Mouse (Mus musculus) adrenal gland, postnatal 36 days (tissue): ENCODE measurements around the gene Sdhaf1. TPM values are rescaled to one million over a fixed set of nuclear protein-coding genes. Genes with fewer than 3 reads are reported as not detected.
A peak's percentile ranks its signal among the peaks of the same experiment; 100 is the strongest.

Experiments used
- DNase-seq, 2 experiments: peaks; one replicate each; pipeline ENCODE4 v3.0.0; 2021; ENCODE audit warnings: mixed read lengths in 1 of 2
- total RNA-seq, 2 experiments: library from RNA; stranded (reverse); gene quantifications; 2 replicates each; pipeline ENCODE4 v1.2.3; 2021

Gene Sdhaf1
- total RNA-seq, 2 experiments from 2014 or later = 13.2 to 16.0 TPM

- no peak for DNase-seq
Measured at GRCm38 (mm10) chr7:30294296-30294695, 29.4 kb downstream of the Sdhaf1 start.

DNA sequence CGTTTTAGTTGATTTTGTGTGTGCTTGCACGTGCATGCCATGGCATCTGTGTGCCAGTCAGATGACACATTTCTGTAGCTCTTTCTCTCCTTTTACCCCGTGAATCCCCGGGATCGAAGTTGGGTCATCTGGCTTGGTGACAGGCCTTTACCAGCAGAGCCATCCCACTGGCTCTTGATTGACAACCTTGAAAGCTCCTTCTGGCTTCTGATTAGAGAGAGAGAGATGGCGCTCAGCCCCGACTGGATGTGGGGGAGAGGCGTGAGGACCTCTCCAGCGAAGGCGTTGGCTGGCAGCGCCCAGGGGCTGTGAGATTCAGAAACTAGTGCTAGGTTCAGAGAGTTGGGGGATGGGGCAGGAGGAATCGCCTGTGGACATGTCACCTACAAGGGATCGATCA lies 29.9 kb downstream of the Sdhaf1 start:
- no peak for DNase-seq

DNA sequence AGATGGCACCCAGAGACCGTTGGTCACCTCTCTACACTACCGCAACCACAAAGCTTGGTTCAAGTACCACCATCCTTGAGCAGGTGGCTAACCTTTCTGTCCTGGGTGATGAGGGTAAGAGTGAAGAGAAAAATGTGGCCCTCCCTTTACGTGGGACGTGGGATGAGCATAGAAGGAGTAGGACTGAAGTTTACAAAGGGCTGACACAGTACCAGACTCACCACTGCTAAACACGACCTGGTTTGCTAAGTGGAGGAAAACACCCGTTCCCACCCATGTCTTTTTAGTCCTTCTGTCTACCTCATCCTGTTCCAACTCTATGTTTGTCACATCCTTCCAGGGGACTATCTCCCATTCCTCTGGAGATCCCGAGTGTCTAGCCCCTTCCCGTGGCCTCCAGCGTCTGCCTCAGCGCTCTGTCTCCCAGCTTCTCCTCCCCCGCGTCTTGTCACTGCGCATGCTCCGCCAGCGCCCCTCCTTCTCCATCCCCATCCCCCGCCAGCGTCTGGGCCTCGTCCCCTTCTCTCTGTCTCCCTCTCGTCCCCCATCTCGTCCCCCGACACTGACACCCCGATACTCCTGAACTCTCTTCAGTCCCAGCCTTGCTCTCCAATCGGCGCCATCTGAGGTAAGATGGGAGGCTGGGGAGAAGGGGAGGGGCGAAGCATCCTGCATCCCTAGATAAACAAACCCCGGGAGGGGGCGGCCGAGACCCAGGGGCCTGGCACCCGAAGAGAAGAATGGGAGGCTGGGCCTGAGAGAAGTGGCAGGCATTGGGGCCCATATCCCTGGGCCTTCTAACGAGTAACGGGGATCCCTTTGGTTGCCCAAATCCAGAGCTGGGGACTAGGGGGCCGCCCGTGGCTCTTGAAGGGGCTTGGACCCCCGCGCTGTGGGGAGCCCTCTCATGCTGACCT lies 32.2 kb downstream of the Sdhaf1 start, which contains the start of gene Clip3:
TSS of gene Clip3 (plus strand) at position 514 of the 917 bp plus-strand sequence.
- DNase-seq = peak; percentile 59 to 74

DNA sequence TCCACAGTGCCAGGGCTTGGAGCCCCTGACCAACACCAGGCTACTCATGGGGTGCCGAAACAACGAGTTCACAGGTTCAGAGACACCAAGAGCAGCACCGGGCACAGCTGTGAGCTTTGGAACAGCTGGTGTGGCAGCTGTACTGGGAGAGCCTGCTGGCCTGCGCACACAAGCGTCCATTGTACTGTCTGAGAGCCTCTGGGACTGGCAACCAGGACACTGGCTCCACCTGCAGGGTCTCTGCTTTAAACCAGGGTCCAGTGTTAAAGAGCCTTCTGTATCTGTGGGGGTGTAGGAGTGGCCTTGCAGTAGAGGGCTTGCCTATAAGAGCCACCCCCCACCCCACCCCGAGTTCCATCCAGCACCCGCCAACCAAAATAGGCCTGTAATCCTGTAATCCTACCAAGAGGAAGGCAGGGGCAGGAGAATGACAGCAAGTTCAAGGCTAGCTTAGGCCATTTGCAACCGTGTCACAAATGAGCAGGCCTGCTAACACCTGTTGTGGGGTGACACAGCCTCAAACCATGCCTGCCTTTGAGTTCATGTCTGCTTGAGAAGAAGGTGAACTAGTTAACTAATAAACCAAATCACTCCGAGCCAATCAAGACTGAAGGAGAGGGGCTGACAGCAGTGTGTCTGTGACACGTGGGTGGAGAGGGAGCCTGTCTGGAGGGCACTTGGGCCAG lies 33.8 kb downstream of the Sdhaf1 start:
- no peak for DNase-seq

- DNase-seq = no peak
Measured at GRCm38 (mm10) chr7:30289071-30289713, 34.5 kb downstream of the Sdhaf1 start.

DNA sequence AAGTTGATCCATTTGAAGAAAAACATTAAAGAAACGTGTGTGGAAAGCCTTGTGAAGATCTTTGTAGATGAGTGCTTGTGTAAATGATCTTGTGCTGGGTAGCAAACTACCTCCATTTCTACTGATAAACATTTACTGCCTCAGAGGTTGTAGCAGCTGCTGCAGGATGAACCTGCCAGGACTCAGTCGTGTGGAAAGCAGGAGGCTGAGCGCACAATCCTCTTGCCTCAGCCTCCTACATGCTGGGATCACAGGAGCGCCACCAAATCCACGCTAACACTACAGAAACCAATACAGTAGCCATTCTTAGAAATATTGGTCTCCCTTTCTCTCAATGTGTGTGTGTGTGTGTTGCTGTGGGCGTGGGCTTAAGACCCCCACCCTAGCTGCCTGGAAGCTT lies 35.6 kb downstream of the Sdhaf1 start:
- DNase-seq = no peak

GRCm38 (mm10) chr7:30286701-30287410 lies 36.8 kb downstream of the Sdhaf1 start:
- DNase-seq = peak; percentile 44 to 76

DNA sequence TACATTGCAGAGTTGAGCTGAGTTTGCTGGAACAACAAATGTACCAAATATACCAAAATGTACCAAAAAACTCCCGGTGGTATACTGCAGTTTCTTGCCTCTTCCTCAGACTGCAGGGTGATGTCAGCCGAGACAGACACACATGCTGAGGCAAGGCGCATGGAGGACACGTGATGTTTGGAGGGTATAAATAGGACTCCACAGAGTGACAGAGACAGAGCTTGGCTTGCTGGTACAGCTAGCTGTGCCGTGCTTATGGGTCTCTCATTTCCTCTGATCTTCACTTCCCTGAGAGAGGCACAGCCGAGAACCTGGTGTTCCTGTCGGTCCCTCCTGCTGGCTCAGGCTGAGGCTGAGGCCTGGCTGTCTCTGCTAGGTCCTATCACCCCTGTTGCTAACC lies 41.0 kb downstream of the Sdhaf1 start:
- DNase-seq = no peak

DNA sequence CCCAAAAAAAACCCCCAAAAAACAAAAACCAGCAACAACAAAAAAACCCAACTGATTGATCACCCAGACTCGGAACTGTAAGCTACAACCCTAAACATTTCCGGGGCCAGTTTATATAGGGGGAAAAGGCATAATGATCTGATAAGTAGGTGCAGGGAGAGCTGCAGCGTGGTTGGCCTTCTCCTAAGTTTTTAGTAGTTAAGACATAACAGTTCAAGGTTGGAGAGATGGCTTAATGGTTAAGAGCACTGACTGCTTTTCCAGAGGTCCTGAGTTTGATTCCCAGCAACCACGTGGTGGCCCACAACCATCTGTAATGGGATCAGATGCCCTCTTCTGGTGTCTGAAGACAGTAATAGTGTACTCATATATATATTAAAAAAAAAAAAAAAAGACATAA lies 42.2 kb downstream of the Sdhaf1 start:
- DNase-seq = no peak

DNA sequence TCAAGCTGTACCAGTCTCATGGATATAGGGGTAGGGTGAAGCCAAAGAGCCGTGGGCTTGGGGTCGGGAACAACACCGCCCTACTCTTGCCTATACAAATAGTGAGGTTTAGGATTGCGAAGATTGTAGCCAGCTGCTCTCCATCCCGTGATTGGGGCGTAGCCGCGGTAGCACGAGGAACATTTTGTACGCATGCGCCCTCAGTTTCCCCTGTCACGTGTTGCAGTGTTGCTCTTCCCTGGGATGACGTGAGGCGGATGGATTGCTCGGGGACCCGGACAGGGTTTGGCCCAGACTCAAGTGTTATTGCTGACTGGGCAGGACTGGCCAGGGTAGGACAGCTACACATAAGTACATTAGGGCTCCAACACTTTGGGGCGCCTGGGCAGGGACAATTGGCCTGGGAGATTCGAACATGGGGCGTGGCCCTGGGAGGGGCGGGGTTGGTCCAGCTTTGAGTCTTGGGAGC lies 43.0 kb downstream of the Sdhaf1 start:
- DNase-seq = peak; percentile 86 to 87

DNA sequence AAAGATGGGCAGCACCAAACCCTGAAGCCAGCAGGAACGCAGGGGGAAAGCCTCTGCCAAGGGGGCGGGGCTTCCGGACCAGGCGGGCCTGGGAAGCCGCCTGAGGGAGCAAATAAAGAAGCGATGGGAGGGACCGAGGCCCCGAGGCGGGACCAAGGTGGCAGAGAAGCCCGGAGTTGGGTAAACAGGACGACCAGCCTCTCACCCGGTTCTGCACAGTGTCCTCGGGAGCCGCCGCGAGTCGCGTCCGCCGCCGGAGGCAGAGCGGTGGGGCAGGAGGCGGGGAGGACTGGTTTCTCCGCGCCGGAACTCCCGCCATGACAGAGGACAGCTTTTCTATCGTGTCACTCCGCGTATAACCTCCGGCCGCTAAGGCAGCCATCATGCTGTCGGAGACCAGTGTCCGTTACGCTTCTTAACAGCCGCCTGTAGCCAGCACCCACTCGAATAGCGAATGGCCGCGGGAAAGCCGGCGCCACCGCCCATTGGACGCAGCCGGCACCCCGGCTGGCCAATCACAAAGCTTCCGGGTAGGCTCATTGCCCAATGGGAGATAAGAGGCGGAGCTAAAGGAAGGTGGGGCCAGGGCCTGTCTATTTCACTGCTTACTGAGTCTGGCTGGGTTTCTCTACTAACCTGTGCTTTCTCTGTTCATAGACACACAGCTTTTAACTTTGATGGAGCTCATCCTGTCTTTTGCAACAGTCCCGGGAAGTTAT lies 43.6 kb downstream of the Sdhaf1 start, which contains the start of the genes Thap8 and Wdr62:
TSS of gene Thap8 (plus strand) at position 144 of the 719 bp plus-strand sequence.
TSS of gene Wdr62 (minus strand) at position 469 of the 719 bp plus-strand sequence.
- DNase-seq = peak; percentile 93 to 96

- no peak for DNase-seq
Measured at GRCm38 (mm10) chr7:30279536-30279935, 44.2 kb downstream of the Sdhaf1 start.

DNA sequence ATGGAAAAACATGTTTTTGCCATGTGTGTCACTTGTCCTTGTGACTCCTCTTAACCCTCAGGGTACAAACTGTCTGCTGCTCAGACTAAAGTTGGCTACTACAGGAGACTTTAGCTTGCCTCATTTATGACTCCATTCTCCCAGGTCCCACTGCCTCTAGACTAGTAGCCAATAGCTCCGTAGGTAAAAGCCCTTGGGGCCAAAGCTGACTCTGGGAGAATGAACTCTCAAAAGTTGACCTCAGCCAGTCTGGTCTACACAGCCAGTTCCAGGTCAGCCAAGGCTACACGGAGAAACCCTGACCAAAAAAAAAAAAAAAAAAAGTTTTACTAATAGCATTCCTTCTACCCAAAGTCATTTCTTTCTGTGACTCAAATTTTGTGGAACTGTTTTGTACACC lies 44.8 kb downstream of the Sdhaf1 start:
- DNase-seq = no peak

DNA sequence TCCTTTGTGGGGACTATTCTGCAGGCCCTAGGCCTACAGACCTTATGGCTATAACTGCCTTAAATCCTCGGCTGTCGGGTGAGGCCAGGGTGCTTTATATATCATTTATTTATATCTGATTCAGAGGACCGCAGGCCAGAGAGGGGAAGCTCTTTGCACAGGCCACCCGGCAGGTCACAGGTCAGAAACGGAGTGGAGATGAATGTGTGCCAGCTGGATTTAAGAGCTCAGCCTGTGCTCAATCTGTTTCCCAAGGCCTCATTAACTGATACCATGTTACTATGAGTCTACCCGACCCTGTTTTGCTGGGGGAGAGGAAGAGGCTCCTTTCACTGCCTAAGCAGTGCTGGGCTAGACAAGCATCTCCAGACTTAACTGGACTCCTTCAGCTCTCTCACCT lies 49.3 kb downstream of the Sdhaf1 start:
- DNase-seq = no peak

Other genes with a start within 250 kb of the Sdhaf1 start
- gene Gm26920, start 233.5 kb downstream of the Sdhaf1 start, total RNA-seq = not detected
- 1 to 10 TPM; 1.8 to 2.8 TPM for gene Zfp566, start 233.4 kb downstream of the Sdhaf1 start, total RNA-seq
- gene Zfp260, start 229.1 kb downstream of the Sdhaf1 start, total RNA-seq = 10 to 100 TPM; 35.3 to 41.5 TPM
- gene Zfp382, start 202.0 kb downstream of the Sdhaf1 start, total RNA-seq = 1 to 10 TPM; 4.2 to 5.5 TPM
- 10 to 100 TPM; 46.2 to 57.2 TPM for gene Zfp146, start 154.1 kb downstream of the Sdhaf1 start, total RNA-seq
- gene Cox7a1, start 139.8 kb downstream of the Sdhaf1 start, total RNA-seq = 100 to 1,000 TPM; 329 to 440 TPM
- gene Capns1, start 125.1 kb downstream of the Sdhaf1 start, total RNA-seq = 100 to 1,000 TPM; 587 to 633 TPM
- 10 to 100 TPM; 69.4 to 76.1 TPM for gene Polr2i, start 91.9 kb downstream of the Sdhaf1 start, total RNA-seq
- 10 to 100 TPM; 98.7 to 99.8 TPM for gene Tbcb, start 91.6 kb downstream of the Sdhaf1 start, total RNA-seq
- gene Ovol3, start 88.2 kb downstream of the Sdhaf1 start, total RNA-seq = not detected
- gene Thap8, start 43.8 kb downstream of the Sdhaf1 start, total RNA-seq = under 1 TPM; 0.46 to 0.56 TPM
- 1 to 10 TPM; 4.6 to 5.7 TPM for gene Wdr62, start 43.5 kb downstream of the Sdhaf1 start, total RNA-seq
- 10 to 100 TPM; 16.6 to 18.3 TPM for gene Clip3, start 32.2 kb downstream of the Sdhaf1 start, total RNA-seq
- gene Alkbh6, start 15.2 kb downstream of the Sdhaf1 start, total RNA-seq = 10 to 100 TPM; 56.9 to 81.3 TPM
- gene Syne4, start 9.1 kb downstream of the Sdhaf1 start, total RNA-seq = 10 to 100 TPM; 21.8 to 49.1 TPM
- 1 to 10 TPM in 1 of 2 experiments, under 1 TPM in 1; 0.93 to 1.3 TPM for gene E130208F15Rik, start 2.2 kb downstream of the Sdhaf1 start, total RNA-seq
- gene Lrfn3, start 38.9 kb upstream of the Sdhaf1 start, total RNA-seq = 10 to 100 TPM in 1 of 2 experiments, 1 to 10 TPM in 1; 7.4 to 14.7 TPM
- 10 to 100 TPM; 22.5 to 35.7 TPM for gene Tyrobp, start 89.9 kb upstream of the Sdhaf1 start, total RNA-seq
- gene Hcst, start 96.0 kb upstream of the Sdhaf1 start, total RNA-seq = 1 to 10 TPM; 1.8 to 2.0 TPM
- gene Nfkbid, start 97.8 kb upstream of the Sdhaf1 start, total RNA-seq = 1 to 10 TPM in 1 of 2 experiments, under 1 TPM in 1; 0.89 to 1.0 TPM
- gene Aplp1, start 121.6 kb upstream of the Sdhaf1 start, total RNA-seq = 10 to 100 TPM; 23.5 to 28.6 TPM
- gene Kirrel2, start 133.8 kb upstream of the Sdhaf1 start, total RNA-seq = not detected
- not detected for gene Nphs1, start 134.4 kb upstream of the Sdhaf1 start, total RNA-seq
- under 1 TPM in 1 of 2 experiments, not detected in 1; 0.53 TPM for gene Prodh2, start 169.7 kb upstream of the Sdhaf1 start, total RNA-seq
- gene Arhgap33, start 211.2 kb upstream of the Sdhaf1 start, total RNA-seq = 1 to 10 TPM; 2.5 to 2.9 TPM
- gene Hspb6, start 228.3 kb upstream of the Sdhaf1 start, total RNA-seq = 10 to 100 TPM; 27.1 to 28.3 TPM
- gene Proser3, start 228.4 kb upstream of the Sdhaf1 start, total RNA-seq = 1 to 10 TPM; 7.8 to 8.5 TPM
- 10 to 100 TPM; 46.2 to 55.4 TPM for gene Lin37, start 235.9 kb upstream of the Sdhaf1 start, total RNA-seq
- gene U2af1l4, start 239.4 kb upstream of the Sdhaf1 start, total RNA-seq = 10 to 100 TPM; 68.8 to 70.8 TPM
- gene Gm49396, start 239.4 kb upstream of the Sdhaf1 start, total RNA-seq = 1 to 10 TPM; 3.5 to 6.7 TPM
- 100 to 1,000 TPM; 141 to 163 TPM for gene Psenen, start 239.7 kb upstream of the Sdhaf1 start, total RNA-seq
- gene Igflr1, start 241.5 kb upstream of the Sdhaf1 start, total RNA-seq = 1 to 10 TPM; 2.0 to 3.2 TPM